Mouse (Mus musculus): ENCODE results near the gene Zfp239. TPM values are rescaled to one million over a fixed set of nuclear protein-coding genes. Genes with fewer than 3 reads are reported as not detected.

Zfp239 gene
- total RNA-seq, 2 experiments from 2014 or later: 4.9 to 5.7 TPM

DNA sequence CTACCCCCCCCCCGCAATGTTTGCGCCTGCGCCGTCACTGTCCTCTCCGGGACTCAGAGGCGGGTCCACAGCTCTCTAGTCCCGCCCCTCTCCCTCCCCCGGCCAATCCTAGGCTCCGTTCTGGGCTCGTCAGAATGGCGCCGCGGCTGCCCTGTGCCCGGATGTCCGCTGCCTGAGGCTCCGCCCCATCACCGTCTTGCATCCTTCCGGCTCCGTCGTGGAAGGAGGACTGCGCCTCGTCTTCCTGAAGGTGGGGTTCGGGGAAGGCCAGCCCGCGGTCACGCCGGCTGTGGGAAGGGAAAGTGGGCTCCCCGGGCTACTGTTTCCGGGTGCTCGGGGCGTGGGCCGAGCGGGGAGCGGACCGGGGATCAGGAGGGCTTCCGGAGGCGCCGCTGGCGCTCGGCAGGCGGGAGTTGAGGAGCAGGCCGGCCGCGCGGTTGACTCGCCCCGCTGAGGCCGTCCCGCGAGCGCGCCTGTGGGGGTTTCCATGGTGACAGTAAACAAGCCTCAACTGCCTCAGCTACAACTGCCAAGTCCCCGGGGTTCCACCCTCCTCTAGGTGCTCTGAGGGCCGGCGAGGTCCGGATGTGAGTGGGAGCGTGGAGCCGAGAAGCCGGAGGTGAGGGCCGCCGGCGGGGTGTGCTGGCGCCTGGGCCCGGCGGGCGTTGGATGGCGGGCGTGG is 44.8 kb downstream of the Zfp239 start:
- DNase-seq (ENCODE audit: low spot score in 2 of 2): peak; percentile 91 to 94

DNA sequence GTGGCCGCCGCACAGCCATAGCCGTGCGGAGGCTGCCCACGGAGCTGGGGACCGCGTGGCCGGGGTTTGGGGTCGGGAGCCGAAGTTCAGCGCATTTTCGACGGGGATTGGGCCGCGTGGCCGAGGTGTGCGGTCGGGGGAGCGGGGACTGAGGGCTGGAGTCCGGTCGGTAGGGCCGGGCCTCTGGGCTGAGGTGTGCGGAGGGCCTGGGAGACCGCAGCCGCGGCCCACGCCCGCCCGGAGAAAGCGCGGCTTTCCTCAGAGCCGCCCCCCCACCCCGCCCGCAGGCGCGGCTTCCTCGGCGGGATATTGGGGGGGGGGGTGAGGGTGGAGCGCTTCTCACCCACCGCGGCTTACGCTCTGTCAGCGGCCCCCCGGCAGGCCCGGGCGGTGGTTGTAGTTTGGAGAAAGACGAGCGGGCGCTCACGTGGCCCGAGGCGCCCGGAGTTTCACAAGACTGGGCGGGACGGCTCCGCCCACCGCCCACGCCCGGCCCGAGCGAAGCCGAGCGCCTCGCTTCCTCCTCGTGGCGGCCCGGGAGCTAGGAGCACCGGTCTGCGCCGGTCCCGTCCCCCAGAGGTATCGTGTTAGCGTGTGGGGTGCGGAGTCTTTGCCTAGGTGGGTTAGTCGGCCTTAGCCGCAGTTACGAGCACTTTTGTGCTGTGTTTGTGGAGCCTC is 45.5 kb downstream of the Zfp239 start:
- DNase-seq (ENCODE audit: low spot score in 2 of 2): peak; percentile 63 to 78

DNA sequence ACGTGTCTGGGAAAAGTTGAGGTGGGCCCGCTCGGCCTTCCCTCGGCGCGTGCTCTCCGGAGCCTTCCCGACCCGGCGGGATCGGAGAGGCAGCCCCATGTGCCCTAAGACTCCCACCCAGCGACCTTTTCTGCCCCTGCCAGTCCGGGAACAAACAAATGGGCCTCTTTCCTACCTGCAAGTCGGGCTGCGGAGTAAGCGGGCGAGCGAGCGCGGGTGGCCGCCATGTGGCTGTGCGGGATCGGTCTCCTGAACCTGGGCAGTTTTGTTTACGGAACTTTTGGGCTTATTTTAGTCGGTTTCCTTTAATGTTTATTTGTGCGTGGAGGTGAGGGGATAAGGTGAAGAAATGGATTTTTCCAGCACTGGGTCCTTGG is 46.1 kb downstream of the Zfp239 start:
- peak in 1 of 2 experiments; percentile 14 for DNase-seq (ENCODE audit: low spot score in 2 of 2)

DNA sequence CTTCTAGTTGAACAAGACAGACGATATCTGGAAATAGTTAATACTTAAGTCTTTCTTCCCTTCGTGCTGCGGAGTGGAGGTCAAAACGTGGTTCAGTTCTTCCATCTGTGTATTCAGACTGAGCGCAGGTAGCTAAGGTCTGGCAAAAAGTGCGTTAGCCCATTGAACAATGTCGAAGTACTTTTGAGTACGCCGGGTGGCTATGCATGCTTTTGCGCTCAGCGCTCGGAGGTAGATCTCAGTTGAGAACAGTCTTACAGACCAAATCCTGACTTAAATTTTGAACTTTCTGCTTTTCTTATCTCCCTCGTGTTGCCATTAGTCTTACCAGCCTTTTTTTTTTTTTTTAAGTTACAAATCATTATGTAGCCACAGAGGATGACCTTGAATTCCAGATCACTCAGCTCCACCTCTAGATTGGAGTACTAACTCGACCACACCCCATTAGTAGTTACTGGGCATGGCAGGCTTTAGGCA is 46.6 kb downstream of the Zfp239 start:
- no peak for DNase-seq (ENCODE audit: low spot score in 2 of 2)

GRCm38 (mm10) chr6:117910120-117910661 is 48.3 kb downstream of the Zfp239 start:
- DNase-seq (ENCODE audit: low spot score in 2 of 2): no peak

- DNase-seq (ENCODE audit: low spot score in 2 of 2): no peak
Observed at GRCm38 (mm10) chr6:117914541-117914940, 52.6 kb downstream of the Zfp239 start.

DNA sequence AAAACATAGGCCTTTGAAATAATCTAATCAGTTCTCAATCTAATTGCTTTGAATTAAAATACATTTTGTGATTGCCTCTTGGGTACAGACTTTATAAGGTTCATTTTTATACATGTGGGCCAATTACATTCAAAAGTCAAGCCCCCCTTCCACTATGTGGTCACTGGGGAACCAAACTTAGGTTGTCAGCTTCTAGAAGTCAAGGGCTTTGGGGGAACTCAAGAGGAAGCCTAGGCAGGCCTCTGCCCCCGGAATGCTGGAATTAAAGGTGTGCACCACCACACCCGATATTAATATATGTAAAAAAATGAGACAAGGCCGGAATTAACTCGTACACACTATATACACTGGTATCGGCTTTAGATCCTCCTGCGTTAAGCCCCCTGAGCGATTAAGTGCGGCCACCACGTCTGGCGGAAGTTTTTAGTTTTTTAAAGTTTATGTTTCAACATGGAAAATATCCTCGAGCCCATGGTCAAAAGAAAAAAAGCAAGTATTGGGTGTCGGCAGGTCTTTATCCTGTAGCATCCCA is 54.4 kb downstream of the Zfp239 start:
- no peak for DNase-seq (ENCODE audit: low spot score in 2 of 2)

DNA sequence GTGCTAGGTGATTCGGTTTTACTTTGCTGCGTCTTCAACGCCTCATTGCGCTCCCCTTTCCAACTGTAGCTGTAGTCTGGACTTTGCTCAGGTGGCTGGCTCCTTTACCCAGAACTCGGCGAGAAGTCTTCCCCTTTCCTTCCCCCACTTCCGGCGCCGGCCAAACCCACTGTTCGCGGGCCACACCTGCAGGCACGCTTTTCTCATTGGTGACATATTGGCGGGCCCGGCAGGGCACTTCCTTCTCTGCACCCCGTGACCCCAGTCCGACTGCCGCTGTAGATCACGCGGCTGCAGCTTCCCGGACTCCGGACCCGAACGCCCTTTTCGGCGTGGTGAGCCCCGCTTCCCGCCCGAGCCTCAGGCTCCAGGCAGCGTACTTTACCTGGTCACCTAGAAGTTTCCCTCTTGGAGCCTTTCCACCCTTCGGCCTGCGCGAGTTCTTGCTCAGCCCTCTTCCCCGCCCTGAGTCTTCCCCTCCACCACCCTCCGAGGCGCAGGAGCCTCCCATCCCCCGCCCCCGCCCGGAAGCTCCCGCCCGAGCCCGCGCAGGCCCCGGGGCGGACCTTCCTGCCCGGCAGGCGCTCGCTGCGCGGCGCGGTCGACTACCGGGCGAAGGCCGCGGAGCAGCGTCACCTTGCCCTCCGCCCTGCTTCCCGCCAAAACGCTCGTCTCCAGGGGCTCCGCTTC is 55.0 kb downstream of the Zfp239 start:
- peak; percentile 52 to 64 for DNase-seq (ENCODE audit: low spot score in 2 of 2)

DNA sequence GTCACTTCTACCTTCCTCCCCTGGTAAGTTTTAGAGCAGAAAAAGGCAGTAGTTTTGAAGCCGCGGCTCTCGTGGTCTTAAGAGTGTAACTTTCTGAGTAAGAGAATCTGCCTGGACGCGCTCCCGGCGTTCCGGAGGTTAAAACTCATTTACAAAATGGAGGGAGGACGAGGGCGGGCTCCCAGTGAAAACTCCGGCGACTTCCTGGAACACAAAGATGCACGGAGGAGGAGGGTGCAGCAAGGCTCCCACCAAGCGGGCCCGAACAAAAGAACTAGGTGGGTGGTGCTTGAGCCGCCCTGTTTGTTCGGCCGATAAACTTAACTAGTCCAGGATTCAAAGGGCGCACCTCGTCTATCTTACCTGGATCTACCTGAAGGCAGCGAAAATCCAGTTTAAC is 55.7 kb downstream of the Zfp239 start:
- peak; percentile 23 to 44 for DNase-seq (ENCODE audit: low spot score in 2 of 2)

DNA sequence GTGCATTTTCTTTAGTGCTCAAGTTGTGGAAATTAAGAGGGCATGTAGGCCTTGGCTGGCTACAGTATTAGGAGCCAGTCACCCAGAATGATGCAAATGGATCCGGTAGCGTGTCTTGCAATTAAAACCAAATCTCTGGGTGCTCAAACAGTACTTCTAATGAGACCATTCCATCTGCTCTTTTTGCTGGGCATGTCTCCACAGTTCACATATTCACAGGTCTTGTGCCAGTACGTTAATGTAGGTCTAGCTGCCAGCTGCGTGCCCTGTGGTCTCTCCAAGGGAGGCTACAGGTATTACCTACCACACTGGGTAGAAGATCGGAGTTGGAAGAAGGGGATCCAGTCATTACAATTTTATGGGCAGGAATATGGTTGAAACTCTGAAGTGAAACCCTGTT is 56.1 kb downstream of the Zfp239 start:
- DNase-seq (ENCODE audit: low spot score in 2 of 2): no peak

DNA sequence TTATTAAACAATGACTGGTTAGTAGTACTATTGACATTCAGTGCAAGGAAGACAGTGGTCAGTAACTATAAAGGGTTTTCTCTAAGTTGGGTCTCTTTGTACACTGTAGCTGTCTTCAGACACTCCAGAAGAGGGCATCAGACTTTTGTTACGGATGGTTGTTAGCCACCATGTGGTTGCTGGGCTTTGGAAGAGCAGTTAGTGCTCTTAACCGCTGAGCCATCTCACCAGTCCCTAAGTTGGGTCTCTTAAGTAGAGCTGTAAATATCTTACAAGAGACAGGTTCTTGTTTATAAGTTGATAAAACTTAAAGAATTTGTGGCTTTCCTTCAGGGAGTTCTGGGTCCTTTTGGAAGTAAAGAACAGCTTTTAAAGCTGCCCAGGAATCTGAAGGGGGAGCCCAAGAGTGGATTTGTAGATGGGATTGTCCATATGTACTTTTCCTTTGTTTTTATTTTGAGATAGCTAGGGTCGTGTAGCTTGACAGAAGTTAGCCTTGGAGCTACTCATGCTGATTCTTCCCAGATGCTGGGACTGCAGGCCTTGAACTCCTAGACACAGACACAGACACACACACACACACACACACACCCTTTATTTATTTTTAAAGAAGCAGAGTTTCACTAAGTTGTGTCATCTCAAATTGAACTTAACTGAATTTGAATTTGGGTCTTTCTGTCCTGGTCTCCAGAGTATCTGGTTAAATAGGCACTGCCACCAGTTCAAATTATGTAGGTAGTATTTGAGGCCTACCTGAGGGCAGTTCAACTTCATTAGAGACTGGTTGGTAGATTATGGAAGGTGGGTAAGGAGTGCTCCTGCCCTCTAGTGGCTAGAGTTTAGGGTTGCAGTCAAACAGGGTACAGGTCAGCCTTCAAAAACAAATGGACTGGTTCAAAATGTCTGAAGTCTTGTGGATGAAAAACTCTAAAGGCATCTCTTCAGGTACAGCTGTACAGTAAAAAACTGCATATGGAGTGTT is 59.0 kb downstream of the Zfp239 start:
- no peak for DNase-seq (ENCODE audit: low spot score in 2 of 2)

- no peak for DNase-seq (ENCODE audit: low spot score in 2 of 2)
Observed at GRCm38 (mm10) chr6:117922041-117922440, 60.1 kb downstream of the Zfp239 start.

Other genes with a start within 250 kb of the Zfp239 start
- gene Zfp637, start 20.9 kb upstream of the Zfp239 start, total RNA-seq (2021): 10 to 100 TPM; 38.9 to 42.3 TPM
- gene Hnrnpf, start 38.2 kb downstream of the Zfp239 start, total RNA-seq (2021): 100 to 1,000 TPM; 445 to 477 TPM
- 1 to 10 TPM in 1 of 2 experiments, not detected in 1; 5.6 TPM for gene Fxyd4, start 75.6 kb downstream of the Zfp239 start, total RNA-seq (2021)
- under 1 TPM; 0.31 to 0.45 TPM for gene Rasgef1a, start 149.3 kb downstream of the Zfp239 start, total RNA-seq (2021)

Data from adrenal gland, postnatal 4 days (tissue).